Mouse (Mus musculus): Measurements from ENCODE around the gene Homez.
A peak's percentile ranks its signal among the peaks of the same experiment; 100 is the strongest.

Homez gene

GRCm38 (mm10) chr14:54870861-54871260 is at the start of gene Homez:
Gene Homez (minus strand): TSS chr14:54870961.
- DNase-seq (ENCODE audit: low read depth in 2 of 2, low spot score in 2 of 2), result no peak

GRCm38 (mm10) chr14:54920076-54920685 is 49.4 kb upstream of the Homez start:
- no peak for DNase-seq (ENCODE audit: low read depth in 2 of 2, low spot score in 2 of 2)

- no peak for DNase-seq (ENCODE audit: low read depth in 2 of 2, low spot score in 2 of 2)
These were observed 42.6 kb upstream of the Homez start for GRCm38 (mm10) chr14:54913343-54913742.

GRCm38 (mm10) chr14:54912886-54913285 is 42.1 kb upstream of the Homez start, which contains the start of gene Slc22a17:
Gene Slc22a17 (minus strand): TSS chr14:54913132.
- DNase-seq (ENCODE audit: low read depth in 2 of 2, low spot score in 2 of 2), result peak in 1 of 2 experiments; percentile 16

GRCm38 (mm10) chr14:54912109-54912850 is 41.5 kb upstream of the Homez start:
- no peak for DNase-seq (ENCODE audit: low read depth in 2 of 2, low spot score in 2 of 2)

- DNase-seq (ENCODE audit: low read depth in 2 of 2, low spot score in 2 of 2), result no peak
These were observed 37.9 kb upstream of the Homez start for GRCm38 (mm10) chr14:54908682-54909081.

GRCm38 (mm10) chr14:54903641-54904040 is 32.9 kb upstream of the Homez start:
- DNase-seq (ENCODE audit: low read depth in 2 of 2, low spot score in 2 of 2), result no peak

GRCm38 (mm10) chr14:54900383-54900782 is 29.6 kb upstream of the Homez start:
- DNase-seq (ENCODE audit: low read depth in 2 of 2, low spot score in 2 of 2), result peak; percentile 50 to 66

GRCm38 (mm10) chr14:54897445-54897844 is 26.7 kb upstream of the Homez start:
- no peak for DNase-seq (ENCODE audit: low read depth in 2 of 2, low spot score in 2 of 2)

- DNase-seq (ENCODE audit: low read depth in 2 of 2, low spot score in 2 of 2), result no peak
These were observed 23.8 kb upstream of the Homez start for GRCm38 (mm10) chr14:54894296-54895151.

- peak; percentile 96 to 98 for DNase-seq (ENCODE audit: low read depth in 2 of 2, low spot score in 2 of 2)
These were observed 23.0 kb upstream of the Homez start for GRCm38 (mm10) chr14:54893651-54894181.

- no peak for DNase-seq (ENCODE audit: low read depth in 2 of 2, low spot score in 2 of 2)
These were observed 21.4 kb upstream of the Homez start, which contains the start of gene Pabpn1 for GRCm38 (mm10) chr14:54892200-54892599. Gene Pabpn1 (plus strand): TSS chr14:54892500.

GRCm38 (mm10) chr14:54885309-54885708 is 14.5 kb upstream of the Homez start:
- no peak for DNase-seq (ENCODE audit: low read depth in 2 of 2, low spot score in 2 of 2)

GRCm38 (mm10) chr14:54884022-54884712 is 13.4 kb upstream of the Homez start:
- DNase-seq (ENCODE audit: low read depth in 2 of 2, low spot score in 2 of 2), result no peak

GRCm38 (mm10) chr14:54883154-54884021 is 12.6 kb upstream of the Homez start, which contains the start of the genes Bcl2l2 and Gm20521:
Gene Bcl2l2 (plus strand): TSS chr14:54883377.
Gene Gm20521 (plus strand): TSS chr14:54883441.
- DNase-seq (ENCODE audit: low read depth in 2 of 2, low spot score in 2 of 2), result no peak

GRCm38 (mm10) chr14:54877048-54877715 is 6.4 kb upstream of the Homez start, which contains the start of gene Ppp1r3e:
Gene Ppp1r3e (minus strand): TSS chr14:54877550.
- DNase-seq (ENCODE audit: low read depth in 2 of 2, low spot score in 2 of 2), result peak; percentile 47

- peak; percentile 68 to 69 for DNase-seq (ENCODE audit: low read depth in 2 of 2, low spot score in 2 of 2)
These were observed 5.8 kb upstream of the Homez start for GRCm38 (mm10) chr14:54876539-54877047.

- DNase-seq (ENCODE audit: low read depth in 2 of 2, low spot score in 2 of 2), result peak in 1 of 2 experiments; percentile 21
These were observed 5.2 kb upstream of the Homez start for GRCm38 (mm10) chr14:54875844-54876538.

All from CD8-positive naive resting alpha-beta T cell, adult 2 months (primary cell).